Mouse (Mus musculus): ENCODE measurements at regions not wholly inside any gene's neighbourhood (a gene's known extent, or its start where the extent isn't known, plus 50 kb on each side); places are given as distances from the start of the nearest gene placed in this dataset.
"Not testable (repeated sequence)": the region's sequence is repeated elsewhere in the genome, so short reads cannot be mapped to it uniquely, and the experiment has no call there.

DNA sequence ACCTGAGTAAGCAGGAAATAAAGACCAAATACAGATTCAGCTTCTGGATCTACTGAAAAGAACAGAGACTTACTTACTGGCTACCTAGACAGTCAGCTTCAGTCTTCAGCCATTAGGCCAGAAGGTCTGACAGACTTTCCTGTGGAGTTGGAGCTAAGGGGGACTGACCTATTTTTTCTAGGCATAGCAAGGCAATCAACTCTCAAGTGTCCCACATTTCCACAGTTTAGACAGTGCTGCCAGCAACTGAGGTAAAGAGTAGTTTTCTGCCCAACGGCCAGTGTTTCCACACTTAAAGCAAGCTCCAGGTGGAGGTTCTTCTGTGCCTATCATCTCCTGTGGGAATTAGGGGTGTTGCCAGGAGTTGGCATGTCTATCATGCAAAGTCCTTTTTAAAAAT, 111.3 kb upstream of the Ppp6c start:
- H3K27ac ChIP-seq (ENCODE audit: low read depth, low read length), result no peak overlapping the region
- H3K4me3 ChIP-seq (ENCODE audit: low read depth, low read length), result no peak overlapping the region
- no peaks in the 10 kb centered on the region for H3K4me1 ChIP-seq (ENCODE audit: control insufficient read depth, insufficient read depth, low read length)
- H3K9me3 ChIP-seq (ENCODE audit: control insufficient read depth, low read length), result no peaks in the 10 kb centered on the region
- 92% methylated on average over 1 of the region's 1 CpGs for WGBS
- no peaks in the 10 kb centered on the region for H3K36me3 ChIP-seq (ENCODE audit: control insufficient read depth, insufficient read depth, low read length)
- ATAC-seq (ENCODE audit: low read depth), result no peak
- H3K9ac ChIP-seq (replicated peaks; ENCODE audit: low read depth, low read length), result no peak overlapping the region
- no peaks in the 10 kb centered on the region for H3K27me3 ChIP-seq (ENCODE audit: control insufficient read depth, insufficient read depth, low read length)
- H3K4me2 ChIP-seq (ENCODE audit: low read depth, low read length), result no peak overlapping the region

DNA sequence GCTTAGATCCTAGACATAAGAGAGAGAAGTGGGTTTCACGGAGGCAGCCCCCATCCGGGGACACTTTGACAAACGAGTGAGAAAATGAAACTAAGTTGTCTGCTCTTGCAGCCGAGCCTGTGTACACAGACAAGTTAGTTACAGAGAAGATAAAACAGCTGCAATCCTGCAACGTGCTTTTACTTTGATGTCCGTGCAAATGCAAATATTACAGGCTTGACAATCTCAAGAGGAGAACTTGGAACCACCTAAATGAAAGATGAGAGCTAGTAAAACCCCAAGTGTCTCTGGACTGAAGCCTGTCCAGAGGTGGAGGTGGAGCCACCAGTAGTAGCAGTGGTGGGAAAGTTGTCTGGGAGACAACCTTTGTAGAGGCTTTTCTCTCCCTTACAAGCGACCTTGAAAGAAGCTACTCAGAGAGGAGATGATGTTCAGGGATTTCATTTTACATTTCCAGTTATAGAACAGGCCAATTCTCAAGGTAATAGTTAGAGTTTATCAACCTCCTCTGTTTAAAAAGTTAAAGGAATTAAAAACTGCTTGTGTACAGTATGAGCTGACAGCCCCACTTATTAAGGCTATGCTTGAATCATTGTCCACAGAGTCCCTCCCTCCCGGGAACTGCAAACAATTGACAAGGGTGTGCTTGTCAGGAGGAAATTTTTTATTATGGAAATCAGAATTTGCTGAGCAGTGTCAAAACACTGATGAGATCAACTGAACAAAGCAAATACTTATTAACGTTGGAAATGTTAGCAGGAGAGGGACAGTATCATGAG, 99.7 kb upstream of the Ppp6c start:
- Histone ChIP-seq H3K9ac (replicated peaks; ENCODE audit: low read depth, low read length) (no peak overlapping the region), H3K36me3 (ENCODE audit: control insufficient read depth, insufficient read depth, low read length) (no peaks in the 10 kb centered on the region), H3K4me1 (ENCODE audit: control insufficient read depth, insufficient read depth, low read length) (no peaks in the 10 kb centered on the region), H3K9me3 (ENCODE audit: control insufficient read depth, low read length) (no peaks in the 10 kb centered on the region; the same call in 1 of the 2 replicates), H3K27me3 (ENCODE audit: control insufficient read depth, insufficient read depth, low read length) (no peaks in the 10 kb centered on the region), H3K27ac (ENCODE audit: low read depth, low read length) (no peak overlapping the region), H3K4me2 (ENCODE audit: low read depth, low read length) (no peak overlapping the region), H3K4me3 (ENCODE audit: low read depth, low read length) (no peak overlapping the region)
- WGBS, result 61% methylated on average over 9 of the region's 9 CpGs
- ATAC-seq (ENCODE audit: low read depth), result no peak

DNA sequence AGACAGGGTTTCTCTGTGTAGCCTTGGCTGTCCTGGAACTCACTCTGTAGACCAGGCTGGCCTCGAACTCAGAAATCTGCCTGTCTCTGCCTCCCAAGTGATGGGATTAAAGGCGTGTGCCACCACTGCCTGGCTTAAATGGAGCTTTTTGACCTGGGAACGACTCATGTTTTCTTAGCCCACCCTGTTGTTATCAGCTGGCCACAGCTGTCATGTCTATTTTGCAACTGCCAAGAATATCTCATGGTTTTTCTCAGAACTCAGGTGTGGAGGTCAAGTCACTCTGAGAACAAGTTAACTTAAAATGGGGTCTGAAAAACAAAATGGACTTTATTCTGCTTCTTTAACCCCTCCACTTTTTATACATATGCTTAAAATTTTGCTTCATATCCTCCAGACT, 98.9 kb upstream of the Ppp6c start:
- H3K9ac ChIP-seq (replicated peaks; ENCODE audit: low read depth, low read length); ATAC-seq (ENCODE audit: low read depth); H3K9me3 ChIP-seq (ENCODE audit: control insufficient read depth, low read length); H3K4me3 ChIP-seq (ENCODE audit: low read depth, low read length); H3K27ac ChIP-seq (ENCODE audit: low read depth, low read length); H3K4me2 ChIP-seq (ENCODE audit: low read depth, low read length); H3K27me3 ChIP-seq (ENCODE audit: control insufficient read depth, insufficient read depth, low read length); H3K36me3 ChIP-seq (ENCODE audit: control insufficient read depth, insufficient read depth, low read length); H3K4me1 ChIP-seq (ENCODE audit: control insufficient read depth, insufficient read depth, low read length): not testable (repeated sequence)
- WGBS, result 81% methylated on average over 3 of the region's 3 CpGs

DNA sequence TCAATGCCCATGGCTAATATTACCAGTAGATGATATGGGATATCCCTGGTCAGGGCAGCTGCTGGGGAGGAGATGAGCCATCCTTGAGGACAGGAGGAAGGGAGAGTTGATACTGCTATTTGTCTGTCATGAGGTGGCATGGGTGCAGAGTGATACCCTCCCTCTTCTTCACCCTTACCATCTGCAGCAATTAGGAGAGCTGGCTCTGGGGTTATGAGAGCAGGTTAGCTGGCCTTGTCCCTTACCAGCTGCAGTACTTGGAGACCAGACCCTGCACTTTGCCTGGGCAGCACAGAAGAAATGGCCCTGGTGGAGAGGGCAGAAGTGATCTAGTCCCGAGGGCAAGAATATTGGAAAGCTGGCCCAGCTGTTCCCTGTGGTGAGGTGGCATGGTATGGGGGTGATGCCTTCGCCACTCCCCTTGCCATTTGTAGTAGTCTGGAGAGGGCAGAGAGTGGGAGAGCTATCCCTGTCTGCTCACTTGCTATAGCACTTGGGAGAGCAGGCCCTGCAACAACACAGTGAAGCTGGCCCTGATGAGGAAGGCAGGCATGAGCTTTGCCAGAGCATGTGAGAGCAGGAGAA, 73.6 kb upstream of the Ppp6c start:
- Histone ChIP-seq H3K4me2 (ENCODE audit: low read depth, low read length) (no peak overlapping the region), H3K4me1 (ENCODE audit: control insufficient read depth, insufficient read depth, low read length) (no peaks in the 10 kb centered on the region), H3K27me3 (ENCODE audit: control insufficient read depth, insufficient read depth, low read length) (no peaks in the 10 kb centered on the region), H3K9ac (replicated peaks; ENCODE audit: low read depth, low read length) (no peak overlapping the region), H3K9me3 (ENCODE audit: control insufficient read depth, low read length) (no peaks in the 10 kb centered on the region), H3K36me3 (ENCODE audit: control insufficient read depth, insufficient read depth, low read length) (no peaks in the 10 kb centered on the region), H3K4me3 (ENCODE audit: low read depth, low read length) (no peak overlapping the region), H3K27ac (ENCODE audit: low read depth, low read length) (no peak overlapping the region)
- no peak for ATAC-seq (ENCODE audit: low read depth)
- WGBS, result 97% methylated on average over 2 of the region's 2 CpGs

GRCm38 (mm10) chr2:39299290-39299689, 73.0 kb upstream of the Ppp6c start:
- Histone ChIP-seq H3K9me3 (ENCODE audit: control insufficient read depth, low read length) (no peaks in the 10 kb centered on the region), H3K36me3 (ENCODE audit: control insufficient read depth, insufficient read depth, low read length) (no peaks in the 10 kb centered on the region), H3K27ac (ENCODE audit: low read depth, low read length) (no peak overlapping the region), H3K9ac (replicated peaks; ENCODE audit: low read depth, low read length) (no peak overlapping the region), H3K4me3 (ENCODE audit: low read depth, low read length) (no peak overlapping the region), H3K27me3 (ENCODE audit: control insufficient read depth, insufficient read depth, low read length) (no peaks in the 10 kb centered on the region), H3K4me2 (ENCODE audit: low read depth, low read length) (no peak overlapping the region), H3K4me1 (ENCODE audit: control insufficient read depth, insufficient read depth, low read length) (no peaks in the 10 kb centered on the region)
- ATAC-seq (ENCODE audit: low read depth), result no peak
- 83% methylated on average over 1 of the region's 1 CpGs for WGBS

GRCm38 (mm10) chr2:39295435-39295834, 69.2 kb upstream of the Ppp6c start:
- 86% methylated on average over 1 of the region's 1 CpGs for WGBS
- ATAC-seq (ENCODE audit: low read depth), result no peak
- Histone ChIP-seq H3K27me3 (ENCODE audit: control insufficient read depth, insufficient read depth, low read length) (no peaks in the 10 kb centered on the region), H3K9ac (replicated peaks; ENCODE audit: low read depth, low read length) (no peak overlapping the region), H3K9me3 (ENCODE audit: control insufficient read depth, low read length) (no peaks in the 10 kb centered on the region), H3K36me3 (ENCODE audit: control insufficient read depth, insufficient read depth, low read length) (no peaks in the 10 kb centered on the region), H3K4me2 (ENCODE audit: low read depth, low read length) (no peak overlapping the region), H3K4me3 (ENCODE audit: low read depth, low read length) (no peak overlapping the region), H3K4me1 (ENCODE audit: control insufficient read depth, insufficient read depth, low read length) (no peaks in the 10 kb centered on the region), H3K27ac (ENCODE audit: low read depth, low read length) (no peak overlapping the region)

GRCm38 (mm10) chr2:39278218-39278617, 52.0 kb upstream of the Ppp6c start:
- ATAC-seq (ENCODE audit: low read depth), result no peak

More at GRCm38 (mm10) chr2:39278218-39278617, 52.0 kb upstream of the Ppp6c start:
- H3K27me3 ChIP-seq (ENCODE audit: control insufficient read depth, insufficient read depth, low read length), result no peaks in the 10 kb centered on the region
- no peaks in the 10 kb centered on the region for H3K4me1 ChIP-seq (ENCODE audit: control insufficient read depth, insufficient read depth, low read length)
- H3K4me2 ChIP-seq (ENCODE audit: low read depth, low read length), result no peak overlapping the region
- no peak overlapping the region for H3K9ac ChIP-seq (replicated peaks; ENCODE audit: low read depth, low read length)
- H3K9me3 ChIP-seq (ENCODE audit: control insufficient read depth, low read length), result no peaks in the 10 kb centered on the region
- H3K4me3 ChIP-seq (ENCODE audit: low read depth, low read length), result no peak overlapping the region
- H3K36me3 ChIP-seq (ENCODE audit: control insufficient read depth, insufficient read depth, low read length), result no peaks in the 10 kb centered on the region
- no peak overlapping the region for H3K27ac ChIP-seq (ENCODE audit: low read depth, low read length)
- WGBS, result 47% methylated on average over 1 of the region's 1 CpGs

Data from neural tube, embryonic 14.5 days (tissue).